Mouse (Mus musculus) kidney, adult 2 months (tissue): ENCODE results near the gene Prss8.

Source experiments
- CTCF ChIP-seq: fragments of 200-500 bp; conservative IDR thresholded peaks from 2 replicates; pipeline ENCODE4 v1.5.1; 2011; ENCODE audit warnings: low read depth, mild to moderate bottlenecking, control low read depth, low read length, moderate library complexity, mixed read lengths; ENCODE audit not compliant: insufficient read depth, insufficient read length
- POLR2A ChIP-seq: fragments of 200-500 bp; IDR thresholded peaks from one replicate; pipeline ENCODE4 v1.6.1; 2011; ENCODE audit warnings: low read depth, low read length, control low read depth

DNA sequence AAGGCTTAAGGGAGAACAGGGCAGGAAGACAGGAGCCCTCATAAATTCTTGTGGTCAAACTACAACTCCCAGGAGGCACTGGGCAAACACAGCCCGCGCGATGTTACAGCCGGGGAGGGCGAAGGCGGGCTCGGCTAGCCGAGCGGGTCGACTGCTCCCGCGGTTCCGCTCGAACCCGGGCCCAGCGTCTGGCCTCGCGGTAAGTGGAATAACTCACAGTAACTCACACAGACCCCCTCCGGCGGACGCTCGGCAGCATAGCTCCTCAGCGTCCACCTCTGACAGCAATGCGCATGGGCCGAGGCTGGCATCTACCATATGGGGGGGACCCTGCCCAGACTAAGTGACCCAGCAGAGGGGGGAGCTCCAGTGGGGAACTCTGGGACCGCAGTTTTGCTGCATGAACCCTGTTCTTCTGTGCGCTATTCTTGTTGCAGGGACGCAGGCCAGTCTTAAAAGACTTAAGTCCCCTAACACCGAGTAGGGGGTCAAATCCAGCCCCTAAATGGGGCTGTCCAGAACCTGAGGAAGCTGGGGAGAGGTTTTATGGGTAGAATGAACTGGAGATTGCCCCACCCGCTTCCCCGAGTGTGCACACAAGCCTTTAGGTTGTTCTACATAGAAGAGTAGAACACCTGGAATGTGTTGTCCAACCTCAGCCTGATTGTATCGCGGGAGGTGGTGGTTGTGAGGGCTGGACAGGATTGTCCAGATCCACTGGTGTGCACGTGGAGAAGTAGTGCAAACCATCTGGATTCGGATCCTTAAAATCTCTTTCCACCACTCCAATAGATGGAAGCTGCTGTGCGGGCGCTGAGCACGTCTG lies 25.7 kb downstream of the Prss8 start, which contains the start of gene Bckdk:
- no peak for TF ChIP-seq CTCF
- TF ChIP-seq POLR2A, result no peak
